Mouse (Mus musculus): ENCODE results near the gene A930004D18Rik. TPM values are rescaled to one million over a fixed set of nuclear protein-coding genes. Genes with fewer than 3 reads are reported as not detected.

Gene A930004D18Rik
- polyA plus RNA-seq, 1 experiment from 2014 or later, result 13.1 TPM

- Histone ChIP-seq H3K27me3 (ENCODE audit: control insufficient read depth, insufficient read depth, low read depth, low read length) (no peaks in the 10 kb centered on the region), H3K9me3 (ENCODE audit: control insufficient read depth, low read length) (no peaks in the 10 kb centered on the region), H3K27ac (ENCODE audit: low read length) (peak overlapping the region; percentile 99), H3K36me3 (ENCODE audit: control insufficient read depth, insufficient read depth, low read length) (peaks cover 6% of the 10 kb centered on the region), H3K9ac (ENCODE audit: low read length) (peak overlapping the region; percentile 94), H3K4me2 (ENCODE audit: low read depth, low read length) (peak overlapping the region; percentile 57), H3K4me3 (ENCODE audit: low read length) (peak overlapping the region; percentile 76), H3K4me1 (replicated peaks; ENCODE audit: control insufficient read depth, insufficient read depth, low read length) (peaks cover 15% of the 10 kb centered on the region)
- under 1% methylated on average over 18 of the region's 18 CpGs for WGBS
- peak; percentile 42 for ATAC-seq (ENCODE audit: low read depth)
These were observed 26.3 kb upstream of the A930004D18Rik start for GRCm38 (mm10) chr2:18063763-18064251.

GRCm38 (mm10) chr2:18060396-18060795 lies 22.9 kb upstream of the A930004D18Rik start:
- Histone ChIP-seq H3K27me3 (ENCODE audit: control insufficient read depth, insufficient read depth, low read depth, low read length) (no peaks in the 10 kb centered on the region), H3K36me3 (ENCODE audit: control insufficient read depth, insufficient read depth, low read length) (no peaks in the 10 kb centered on the region), H3K9ac (ENCODE audit: low read length) (no peak overlapping the region), H3K9me3 (ENCODE audit: control insufficient read depth, low read length) (no peaks in the 10 kb centered on the region), H3K4me1 (replicated peaks; ENCODE audit: control insufficient read depth, insufficient read depth, low read length) (peaks cover 9% of the 10 kb centered on the region), H3K4me2 (ENCODE audit: low read depth, low read length) (no peak overlapping the region), H3K27ac (ENCODE audit: low read length) (no peak overlapping the region), H3K4me3 (ENCODE audit: low read length) (no peak overlapping the region)
- no peak for ATAC-seq (ENCODE audit: low read depth)
- WGBS, result 92% methylated on average over 1 of the region's 1 CpGs

GRCm38 (mm10) chr2:18059891-18060290 lies 22.4 kb upstream of the A930004D18Rik start:
- Histone ChIP-seq H3K27ac (ENCODE audit: low read length) (no peak overlapping the region), H3K4me3 (ENCODE audit: low read length) (no peak overlapping the region), H3K27me3 (ENCODE audit: control insufficient read depth, insufficient read depth, low read depth, low read length) (no peaks in the 10 kb centered on the region), H3K9me3 (ENCODE audit: control insufficient read depth, low read length) (no peaks in the 10 kb centered on the region), H3K4me1 (replicated peaks; ENCODE audit: control insufficient read depth, insufficient read depth, low read length) (peaks cover 9% of the 10 kb centered on the region), H3K36me3 (ENCODE audit: control insufficient read depth, insufficient read depth, low read length) (no peaks in the 10 kb centered on the region), H3K4me2 (ENCODE audit: low read depth, low read length) (no peak overlapping the region), H3K9ac (ENCODE audit: low read length) (no peak overlapping the region)
- 90% methylated on average over 1 of the region's 1 CpGs for WGBS
- ATAC-seq (ENCODE audit: low read depth), result no peak

GRCm38 (mm10) chr2:18059063-18059462 lies 21.5 kb upstream of the A930004D18Rik start:
- Histone ChIP-seq H3K27ac (ENCODE audit: low read length) (no peak overlapping the region), H3K4me1 (replicated peaks; ENCODE audit: control insufficient read depth, insufficient read depth, low read length) (peaks cover 12% of the 10 kb centered on the region), H3K27me3 (ENCODE audit: control insufficient read depth, insufficient read depth, low read depth, low read length) (no peaks in the 10 kb centered on the region), H3K9ac (ENCODE audit: low read length) (no peak overlapping the region), H3K9me3 (ENCODE audit: control insufficient read depth, low read length) (no peaks in the 10 kb centered on the region), H3K36me3 (ENCODE audit: control insufficient read depth, insufficient read depth, low read length) (no peaks in the 10 kb centered on the region), H3K4me2 (ENCODE audit: low read depth, low read length) (no peak overlapping the region), H3K4me3 (ENCODE audit: low read length) (no peak overlapping the region)
- no peak for ATAC-seq (ENCODE audit: low read depth)
- 43% methylated on average over 2 of the region's 2 CpGs for WGBS

GRCm38 (mm10) chr2:18058146-18058708 lies 20.7 kb upstream of the A930004D18Rik start:
- H3K9ac ChIP-seq (ENCODE audit: low read length), result peak overlapping the region; percentile 96
- peaks cover 14% of the 10 kb centered on the region for H3K4me1 ChIP-seq (replicated peaks; ENCODE audit: control insufficient read depth, insufficient read depth, low read length)
- ATAC-seq (ENCODE audit: low read depth), result no peak
- H3K36me3 ChIP-seq (ENCODE audit: control insufficient read depth, insufficient read depth, low read length), result no peaks in the 10 kb centered on the region
- H3K4me3 ChIP-seq (ENCODE audit: low read length), result peak overlapping the region; percentile 68
- H3K4me2 ChIP-seq (ENCODE audit: low read depth, low read length), result peak overlapping the region; percentile 76
- no peaks in the 10 kb centered on the region for H3K9me3 ChIP-seq (ENCODE audit: control insufficient read depth, low read length)
- peak overlapping the region; percentile 98 for H3K27ac ChIP-seq (ENCODE audit: low read length)
- 26% methylated on average over 9 of the region's 9 CpGs for WGBS
- H3K27me3 ChIP-seq (ENCODE audit: control insufficient read depth, insufficient read depth, low read depth, low read length), result no peaks in the 10 kb centered on the region

GRCm38 (mm10) chr2:18057336-18058145 lies 20.0 kb upstream of the A930004D18Rik start:
- H3K4me1 ChIP-seq (replicated peaks; ENCODE audit: control insufficient read depth, insufficient read depth, low read length), result peaks cover 14% of the 10 kb centered on the region
- H3K9ac ChIP-seq (ENCODE audit: low read length), result peak overlapping the region; percentile 96
- H3K27ac ChIP-seq (ENCODE audit: low read length), result peak overlapping the region; percentile 98
- H3K4me2 ChIP-seq (ENCODE audit: low read depth, low read length), result peak overlapping the region; percentile 76
- H3K27me3 ChIP-seq (ENCODE audit: control insufficient read depth, insufficient read depth, low read depth, low read length), result no peaks in the 10 kb centered on the region
- H3K9me3 ChIP-seq (ENCODE audit: control insufficient read depth, low read length), result no peaks in the 10 kb centered on the region
- WGBS, result under 1% methylated on average over 48 of the region's 48 CpGs
- no peaks in the 10 kb centered on the region for H3K36me3 ChIP-seq (ENCODE audit: control insufficient read depth, insufficient read depth, low read length)
- no peak for ATAC-seq (ENCODE audit: low read depth)
- peak overlapping the region; percentile 68 for H3K4me3 ChIP-seq (ENCODE audit: low read length)

- Histone ChIP-seq H3K36me3 (ENCODE audit: control insufficient read depth, insufficient read depth, low read length) (no peaks in the 10 kb centered on the region), H3K27ac (ENCODE audit: low read length) (peak overlapping the region; percentile 98), H3K4me3 (ENCODE audit: low read length) (peak overlapping the region; percentile 68), H3K4me1 (replicated peaks; ENCODE audit: control insufficient read depth, insufficient read depth, low read length) (peaks cover 14% of the 10 kb centered on the region), H3K9me3 (ENCODE audit: control insufficient read depth, low read length) (no peaks in the 10 kb centered on the region), H3K27me3 (ENCODE audit: control insufficient read depth, insufficient read depth, low read depth, low read length) (no peaks in the 10 kb centered on the region), H3K9ac (ENCODE audit: low read length) (peak overlapping the region; percentile 96), H3K4me2 (ENCODE audit: low read depth, low read length) (peak overlapping the region; percentile 76)
- WGBS, result 0% methylated on average over 35 of the region's 50 CpGs
- peak; percentile 97 for ATAC-seq (ENCODE audit: low read depth)
These were observed 19.3 kb upstream of the A930004D18Rik start for GRCm38 (mm10) chr2:18056786-18057255.

- ATAC-seq (ENCODE audit: low read depth), result peak; percentile 90
- WGBS, result under 1% methylated on average over 54 of the region's 66 CpGs
- peak overlapping the region; percentile 76 for H3K4me2 ChIP-seq (ENCODE audit: low read depth, low read length)
- H3K9me3 ChIP-seq (ENCODE audit: control insufficient read depth, low read length), result no peaks in the 10 kb centered on the region
- H3K27me3 ChIP-seq (ENCODE audit: control insufficient read depth, insufficient read depth, low read depth, low read length), result no peaks in the 10 kb centered on the region
- peak overlapping the region; percentile 68 for H3K4me3 ChIP-seq (ENCODE audit: low read length)
- no peaks in the 10 kb centered on the region for H3K36me3 ChIP-seq (ENCODE audit: control insufficient read depth, insufficient read depth, low read length)
- peaks cover 14% of the 10 kb centered on the region for H3K4me1 ChIP-seq (replicated peaks; ENCODE audit: control insufficient read depth, insufficient read depth, low read length)
- H3K9ac ChIP-seq (ENCODE audit: low read length), result peak overlapping the region; percentile 96
- peak overlapping the region; percentile 98 for H3K27ac ChIP-seq (ENCODE audit: low read length)
These were observed 18.6 kb upstream of the A930004D18Rik start for GRCm38 (mm10) chr2:18055929-18056785.
